Mouse (Mus musculus) limb, embryonic 11.5 days (tissue): ENCODE data around the gene Rapgef4. TPM values are rescaled to one million over a fixed set of nuclear protein-coding genes. Genes with fewer than 3 reads are reported as not detected.

ENCODE experiments used
- ATAC-seq: fragments of 200-750 bp; cut with Nextera tagmentation; 2 replicates; pipeline ENCODE4 v1.8.0; 2017; ENCODE audit warnings: low read depth; ENCODE audit not compliant: insufficient number of reproducible peaks, low FRiP score, low TSS enrichment
- DNase-seq: peaks from one replicate; pipeline ENCODE4 v3.0.0-alpha.2; 2015; ENCODE audit warnings: low spot score
- H3K27ac ChIP-seq: fragments of 300-500 bp; sonication (generic); replicated peaks from 2 replicates; pipeline ENCODE4 v1.5.1; 2014; ENCODE audit warnings: low read depth, mild to moderate bottlenecking, low read length
- H3K27me3 ChIP-seq: fragments of 300-500 bp; sonication (generic); 2 replicates; pipeline ENCODE4 v1.6.1; 2014; ENCODE audit warnings: mild to moderate bottlenecking, low read length, mixed read lengths; ENCODE audit not compliant: control insufficient read depth, insufficient read depth
- H3K36me3 ChIP-seq: fragments of 300-500 bp; sonication (generic); 2 replicates; pipeline ENCODE4 v1.6.1; 2014; ENCODE audit warnings: mild to moderate bottlenecking, low read length, moderate library complexity, mixed read lengths; ENCODE audit not compliant: control insufficient read depth, insufficient read depth
- H3K4me1 ChIP-seq: fragments of 300-500 bp; sonication (generic); 2 replicates; pipeline ENCODE4 v1.6.1; 2014; ENCODE audit warnings: low read length, mixed read lengths; ENCODE audit not compliant: control insufficient read depth, insufficient read depth
- H3K4me2 ChIP-seq: fragments of 300-500 bp; sonication (generic); 2 replicates; pipeline ENCODE4 v1.6.1; 2014; ENCODE audit warnings: low read depth, mild to moderate bottlenecking, moderate library complexity; ENCODE audit not compliant: severe bottlenecking
- H3K4me3 ChIP-seq: fragments of 300-500 bp; sonication (generic); 2 replicates; pipeline ENCODE4 v1.5.1; 2014; ENCODE audit warnings: low read depth, low read length
- H3K9ac ChIP-seq: fragments of 300-500 bp; sonication (generic); 2 replicates; pipeline ENCODE4 v1.6.1; 2014; ENCODE audit warnings: mild to moderate bottlenecking, low read length
- H3K9me3 ChIP-seq: fragments of 300-500 bp; sonication (generic); 2 replicates; pipeline ENCODE4 v1.6.1; 2016; ENCODE audit warnings: low read length; ENCODE audit not compliant: control insufficient read depth
- WGBS: fragments of 180-500 bp; shearing (Covaris S2); extraction: QIAGEN DNeasy Blood & Tissue Kit; methylation state at CpG from one replicate; pipeline ENCODE4 v1.1.7; 2014; 5-methylcytosine and 5-hydroxymethylcytosine counted together
- polyA plus RNA-seq: library from polyadenylated mRNA; unstranded; fragments of >200 nt; fragmentation: Nextera tagmentation; extraction: Ambion mirVana; gene quantifications from 2 replicates; pipeline ENCODE4 v1.2.1, GENCODE M21; 2014

Rapgef4 gene
- polyA plus RNA-seq, 1 experiment from 2014 or later: 0.88 TPM

- Histone ChIP-seq H3K9me3 (no peaks in the 10 kb centered on the region), H3K4me1 (no peaks in the 10 kb centered on the region), H3K4me2 (no peak overlapping the region), H3K27me3 (no peaks in the 10 kb centered on the region), H3K27ac (no peak overlapping the region), H3K9ac (no peak overlapping the region), H3K4me3 (no peak overlapping the region), H3K36me3 (no peaks in the 10 kb centered on the region)
- ATAC-seq: no peak
- 90% methylated on average over 6 of the region's 6 CpGs for WGBS
- DNase-seq: no peak
These were observed 97.1 kb downstream of the Rapgef4 start for GRCm38 (mm10) chr2:72078140-72078521.

DNA sequence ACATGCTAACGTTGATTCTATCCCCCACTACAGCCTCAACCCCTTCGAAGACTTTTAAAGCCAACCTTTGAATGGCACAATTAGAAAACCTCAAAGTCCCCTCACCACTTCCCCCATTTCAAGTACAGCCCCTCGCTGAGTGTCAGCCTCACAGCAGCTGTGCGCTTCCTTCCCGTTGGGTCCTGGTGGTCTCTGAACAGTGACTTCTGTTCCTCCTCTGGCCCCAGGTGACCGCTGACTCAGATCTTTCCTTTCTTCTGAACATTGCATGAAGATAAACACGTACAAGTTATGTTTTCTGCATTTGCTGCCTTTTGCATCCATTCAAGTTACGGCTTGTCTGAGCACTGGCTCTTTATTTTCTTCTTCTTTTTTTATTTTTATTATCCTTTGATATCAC is 98.1 kb downstream of the Rapgef4 start:
- H3K4me2 ChIP-seq: no peak overlapping the region
- H3K9ac ChIP-seq: no peak overlapping the region
- no peaks in the 10 kb centered on the region for H3K36me3 ChIP-seq
- no peak for ATAC-seq
- H3K4me1 ChIP-seq: no peaks in the 10 kb centered on the region
- no peak for DNase-seq
- no peak overlapping the region for H3K4me3 ChIP-seq
- no peaks in the 10 kb centered on the region for H3K27me3 ChIP-seq
- no peak overlapping the region for H3K27ac ChIP-seq
- H3K9me3 ChIP-seq: no peaks in the 10 kb centered on the region
- WGBS: 84% methylated on average over 8 of the region's 8 CpGs

DNA sequence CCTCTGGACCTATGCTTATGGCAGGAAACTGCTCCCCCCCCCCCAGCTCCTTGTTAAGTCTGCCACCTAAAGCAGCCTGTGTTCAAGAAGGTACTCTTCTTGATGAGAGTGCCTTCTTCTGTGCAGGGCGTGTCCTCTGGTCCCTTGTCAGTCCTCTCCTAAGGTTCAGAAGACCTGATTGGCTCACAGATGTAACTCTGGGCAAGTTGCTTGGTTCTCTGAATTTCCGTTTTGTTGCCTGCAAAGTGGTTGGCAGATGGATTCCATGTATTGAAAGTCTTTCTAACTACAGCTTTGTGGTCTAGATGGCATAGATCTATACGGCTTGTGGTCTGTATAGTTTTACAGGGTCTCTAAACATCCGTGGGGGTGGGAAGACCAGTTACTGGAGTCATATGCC is 101.8 kb downstream of the Rapgef4 start:
- no peak overlapping the region for H3K4me3 ChIP-seq
- H3K4me2 ChIP-seq: no peak overlapping the region
- DNase-seq (no peak), ATAC-seq (no peak)
- H3K9me3 ChIP-seq: no peaks in the 10 kb centered on the region
- no peaks in the 10 kb centered on the region for H3K4me1 ChIP-seq
- no peaks in the 10 kb centered on the region for H3K36me3 ChIP-seq
- WGBS: 84% methylated on average over 4 of the region's 4 CpGs
- H3K27me3 ChIP-seq: no peaks in the 10 kb centered on the region
- H3K27ac ChIP-seq: no peak overlapping the region
- no peak overlapping the region for H3K9ac ChIP-seq

GRCm38 (mm10) chr2:72088886-72089285 is 107.8 kb downstream of the Rapgef4 start:
- WGBS: 94% methylated on average over 11 of the region's 11 CpGs

GRCm38 (mm10) chr2:72090061-72090460 is 109.0 kb downstream of the Rapgef4 start:
- Histone ChIP-seq H3K4me1 (no peaks in the 10 kb centered on the region), H3K9ac (no peak overlapping the region), H3K36me3 (no peaks in the 10 kb centered on the region), H3K27ac (no peak overlapping the region), H3K27me3 (no peaks in the 10 kb centered on the region), H3K4me2 (no peak overlapping the region), H3K9me3 (no peaks in the 10 kb centered on the region), H3K4me3 (no peak overlapping the region)
- ATAC-seq (no peak), DNase-seq (no peak)
- WGBS: 83% methylated on average over 2 of the region's 2 CpGs

More at GRCm38 (mm10) chr2:72088886-72089285, 107.8 kb downstream of the Rapgef4 start:
- Histone ChIP-seq H3K4me2 (no peak overlapping the region), H3K4me1 (no peaks in the 10 kb centered on the region), H3K27ac (no peak overlapping the region), H3K27me3 (no peaks in the 10 kb centered on the region), H3K9me3 (no peaks in the 10 kb centered on the region), H3K4me3 (no peak overlapping the region), H3K9ac (no peak overlapping the region), H3K36me3 (no peaks in the 10 kb centered on the region)
- ATAC-seq: no peak
- no peak for DNase-seq

- no peaks in the 10 kb centered on the region for H3K9me3 ChIP-seq
- no peak overlapping the region for H3K4me3 ChIP-seq
- no peak overlapping the region for H3K9ac ChIP-seq
- no peak overlapping the region for H3K27ac ChIP-seq
- ATAC-seq (no peak), DNase-seq (no peak)
- no peak overlapping the region for H3K4me2 ChIP-seq
- H3K4me1 ChIP-seq: no peaks in the 10 kb centered on the region
- WGBS: 52% methylated on average over 3 of the region's 3 CpGs
- H3K27me3 ChIP-seq: no peaks in the 10 kb centered on the region
- no peaks in the 10 kb centered on the region for H3K36me3 ChIP-seq
These were observed 111.0 kb downstream of the Rapgef4 start for GRCm38 (mm10) chr2:72092046-72092445.

- Histone ChIP-seq H3K36me3 (no peaks in the 10 kb centered on the region), H3K4me3 (no peak overlapping the region), H3K4me2 (no peak overlapping the region), H3K27me3 (no peaks in the 10 kb centered on the region), H3K9ac (no peak overlapping the region), H3K27ac (no peak overlapping the region), H3K9me3 (no peaks in the 10 kb centered on the region), H3K4me1 (no peaks in the 10 kb centered on the region)
- WGBS: 63% methylated on average over 20 of the region's 20 CpGs
- no peak for DNase-seq
- no peak for ATAC-seq
These were observed 112.5 kb downstream of the Rapgef4 start for GRCm38 (mm10) chr2:72093402-72094037.

- H3K4me3 ChIP-seq: no peak overlapping the region
- H3K9me3 ChIP-seq: no peaks in the 10 kb centered on the region
- DNase-seq: no peak
- no peaks in the 10 kb centered on the region for H3K4me1 ChIP-seq
- 86% methylated on average over 8 of the region's 8 CpGs for WGBS
- H3K9ac ChIP-seq: no peak overlapping the region
- no peak overlapping the region for H3K4me2 ChIP-seq
- ATAC-seq: no peak
- H3K27me3 ChIP-seq: no peaks in the 10 kb centered on the region
- H3K27ac ChIP-seq: no peak overlapping the region
- no peaks in the 10 kb centered on the region for H3K36me3 ChIP-seq
These were observed 113.0 kb downstream of the Rapgef4 start for GRCm38 (mm10) chr2:72094038-72094437.

- 85% methylated on average over 7 of the region's 7 CpGs for WGBS
- H3K4me2 ChIP-seq: no peak overlapping the region
- H3K4me1 ChIP-seq: no peaks in the 10 kb centered on the region
- H3K9me3 ChIP-seq: no peaks in the 10 kb centered on the region
- no peak overlapping the region for H3K9ac ChIP-seq
- no peak overlapping the region for H3K4me3 ChIP-seq
- H3K36me3 ChIP-seq: no peaks in the 10 kb centered on the region
- H3K27ac ChIP-seq: no peak overlapping the region
- no peaks in the 10 kb centered on the region for H3K27me3 ChIP-seq
- DNase-seq (no peak), ATAC-seq (no peak)
These were observed 113.4 kb downstream of the Rapgef4 start for GRCm38 (mm10) chr2:72094446-72094845.
